Mouse (Mus musculus): Measurements from ENCODE around the gene Ankrd2. TPM values are rescaled to one million over a fixed set of nuclear protein-coding genes. Genes with fewer than 3 reads are reported as not detected.
"Not testable (repeated sequence)": the region's sequence is repeated elsewhere in the genome, so short reads cannot be mapped to it uniquely, and the experiment has no call there.

The Ankrd2 gene
- polyA plus RNA-seq, 1 experiment from 2014 or later, result not detected

DNA sequence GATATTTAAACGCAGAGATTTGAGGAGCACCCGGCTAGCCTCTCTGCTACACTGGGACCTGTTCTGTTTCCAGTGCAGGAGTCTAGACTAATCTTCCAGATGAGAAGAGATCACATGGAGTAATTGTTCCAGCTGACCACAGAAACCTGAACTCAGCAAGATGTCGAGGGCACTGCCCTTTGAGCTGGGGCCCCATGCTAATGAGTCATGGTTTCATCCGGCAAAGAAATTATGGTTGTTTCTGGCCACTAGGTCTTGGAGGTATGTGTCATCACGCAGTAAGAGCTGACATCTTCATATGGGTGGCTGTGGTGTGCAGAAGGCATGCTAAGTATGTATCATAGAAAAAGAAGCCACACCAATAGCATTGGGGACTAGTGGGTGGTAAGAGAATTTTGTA lies 44.1 kb downstream of the Ankrd2 start:
- Histone ChIP-seq H3K4me3 (no peak overlapping the region), H3K36me3 (peaks cover 10% of the 10 kb centered on the region), H3K9me3 (no peaks in the 10 kb centered on the region), H3K4me2 (no peak overlapping the region), H3K27ac (replicated peaks) (no peak overlapping the region), H3K4me1 (no peaks in the 10 kb centered on the region), H3K9ac (no peak overlapping the region), H3K27me3 (replicated peaks) (no peaks in the 10 kb centered on the region)
- ATAC-seq (ENCODE audit: extremely low read depth, insufficient number of reproducible peaks, low FRiP score, low TSS enrichment), result no peak
- WGBS, result 68% methylated on average over 5 of the region's 5 CpGs

DNA sequence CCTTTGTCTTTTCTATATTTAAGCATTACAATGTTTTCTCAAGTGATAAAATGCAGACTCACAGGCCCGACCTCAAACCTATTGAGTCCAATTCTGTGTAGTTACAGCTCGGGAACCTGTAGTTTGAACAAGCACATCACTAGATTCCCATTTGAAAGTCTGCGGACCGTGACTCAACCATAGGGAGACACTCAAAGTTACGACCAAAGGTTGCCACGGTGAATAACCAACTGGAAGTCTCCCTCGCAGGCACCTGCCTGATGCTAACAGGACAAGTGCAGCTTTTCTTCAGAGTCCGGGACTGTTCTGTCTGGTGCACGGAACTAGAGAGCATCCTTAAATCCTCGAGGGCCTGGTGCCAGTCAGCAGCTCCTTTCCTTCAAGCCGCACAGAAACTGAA lies 44.7 kb downstream of the Ankrd2 start:
- Histone ChIP-seq H3K9ac (no peak overlapping the region), H3K4me3 (no peak overlapping the region), H3K9me3 (no peaks in the 10 kb centered on the region), H3K4me2 (no peak overlapping the region), H3K27ac (replicated peaks) (no peak overlapping the region), H3K27me3 (replicated peaks) (no peaks in the 10 kb centered on the region), H3K4me1 (peaks cover 1% of the 10 kb centered on the region), H3K36me3 (peaks cover 5% of the 10 kb centered on the region; the same call in 1 of the 2 replicates)
- WGBS, result 75% methylated on average over 11 of the region's 11 CpGs
- no peak for ATAC-seq (ENCODE audit: extremely low read depth, insufficient number of reproducible peaks, low FRiP score, low TSS enrichment)

DNA sequence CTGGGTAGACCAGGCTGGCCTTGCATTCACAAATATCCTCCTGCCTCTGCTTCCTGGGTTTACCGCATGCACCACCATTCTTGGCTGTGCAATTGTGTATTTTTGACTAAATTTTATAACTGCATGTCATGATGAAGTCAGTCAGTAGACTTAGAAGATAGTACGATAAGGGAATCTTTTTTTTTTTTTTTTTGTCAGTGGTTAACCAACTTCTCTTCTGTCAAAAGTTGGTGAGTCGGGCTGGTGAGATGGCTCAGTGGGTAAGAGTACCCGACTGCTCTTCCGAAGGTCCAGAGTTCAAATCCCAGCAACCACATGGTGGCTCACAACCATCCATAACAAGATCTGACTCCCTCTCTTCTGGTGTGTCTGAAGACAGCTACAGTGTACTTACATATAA lies 45.8 kb downstream of the Ankrd2 start:
- 88% methylated on average over 5 of the region's 5 CpGs for WGBS
- not testable (repeated sequence) for H3K9ac ChIP-seq; H3K36me3 ChIP-seq; H3K9me3 ChIP-seq; H3K27ac ChIP-seq (replicated peaks); H3K4me3 ChIP-seq; H3K4me1 ChIP-seq; ATAC-seq (ENCODE audit: extremely low read depth, insufficient number of reproducible peaks, low FRiP score, low TSS enrichment); H3K4me2 ChIP-seq; H3K27me3 ChIP-seq (replicated peaks)

DNA sequence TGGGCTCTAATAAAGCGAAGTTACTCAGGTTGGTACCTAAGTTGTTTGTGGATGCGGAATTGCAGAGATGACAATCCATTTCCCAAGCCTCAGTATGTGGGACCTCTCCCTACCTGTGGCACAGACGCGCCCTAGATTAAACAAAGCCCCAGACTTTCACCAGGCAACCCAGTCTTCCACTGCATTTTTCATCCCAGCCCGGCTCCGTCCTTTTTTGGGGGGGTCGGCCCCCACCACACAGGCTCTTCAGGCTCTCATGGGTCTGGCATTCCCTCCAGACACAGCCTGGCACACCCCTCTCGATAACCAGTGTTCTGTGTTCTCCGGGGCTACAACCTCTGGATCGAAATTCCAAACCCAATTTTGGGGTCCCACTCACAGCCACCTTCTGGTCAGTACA lies 49.9 kb downstream of the Ankrd2 start:
- no peak for ATAC-seq (ENCODE audit: extremely low read depth, insufficient number of reproducible peaks, low FRiP score, low TSS enrichment)
- H3K9me3 ChIP-seq, result no peaks in the 10 kb centered on the region
- WGBS, result 11% methylated on average over 10 of the region's 10 CpGs
- no peak overlapping the region for H3K27ac ChIP-seq (replicated peaks)
- H3K4me1 ChIP-seq, result peaks cover 19% of the 10 kb centered on the region
- peak overlapping the region; percentile 89 for H3K4me2 ChIP-seq
- no peaks in the 10 kb centered on the region for H3K27me3 ChIP-seq (replicated peaks)
- peak overlapping the region; percentile 78 for H3K4me3 ChIP-seq
- peak overlapping the region; percentile 85 for H3K9ac ChIP-seq
- no peaks in the 10 kb centered on the region for H3K36me3 ChIP-seq

DNA sequence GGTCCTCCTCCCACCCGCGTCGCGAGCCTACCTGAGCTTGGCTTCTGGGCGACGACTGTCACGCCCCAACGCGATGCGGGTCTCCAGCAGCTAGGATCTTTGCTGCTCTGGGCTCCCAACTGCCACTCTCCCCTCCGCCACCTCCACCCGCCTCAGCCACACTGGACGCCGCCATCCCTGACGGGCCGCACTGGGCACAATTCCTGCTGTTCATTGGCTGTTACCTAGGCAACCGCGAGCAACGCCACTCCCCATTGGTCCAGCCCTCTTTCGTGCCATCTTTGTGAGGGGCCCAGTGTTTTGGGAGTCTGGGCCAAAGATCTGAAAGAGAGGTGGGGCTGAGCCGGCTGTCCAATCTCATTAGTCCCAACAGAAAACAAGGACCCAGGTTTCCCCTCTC lies 50.4 kb downstream of the Ankrd2 start, which contains the start of gene Morn4:
Gene Morn4 (minus strand): TSS at position 192 of the 400 bp plus-strand sequence.
- Histone ChIP-seq H3K9ac (peak within 1 kb of the TSS; percentile 85), H3K4me3 (peak within 1 kb of the TSS; percentile 78), H3K27ac (replicated peaks) (no peak within 1 kb of the TSS), H3K27me3 (replicated peaks) (no peaks in the 10 kb centered on the region), H3K36me3 (no peaks in the 10 kb centered on the region), H3K4me2 (peak within 1 kb of the TSS; percentile 89), H3K9me3 (no peaks in the 10 kb centered on the region), H3K4me1 (peaks cover 20% of the 10 kb centered on the region)
- 0% methylated on average over 21 of the region's 21 CpGs for WGBS
- no peak for ATAC-seq (ENCODE audit: extremely low read depth, insufficient number of reproducible peaks, low FRiP score, low TSS enrichment)

DNA sequence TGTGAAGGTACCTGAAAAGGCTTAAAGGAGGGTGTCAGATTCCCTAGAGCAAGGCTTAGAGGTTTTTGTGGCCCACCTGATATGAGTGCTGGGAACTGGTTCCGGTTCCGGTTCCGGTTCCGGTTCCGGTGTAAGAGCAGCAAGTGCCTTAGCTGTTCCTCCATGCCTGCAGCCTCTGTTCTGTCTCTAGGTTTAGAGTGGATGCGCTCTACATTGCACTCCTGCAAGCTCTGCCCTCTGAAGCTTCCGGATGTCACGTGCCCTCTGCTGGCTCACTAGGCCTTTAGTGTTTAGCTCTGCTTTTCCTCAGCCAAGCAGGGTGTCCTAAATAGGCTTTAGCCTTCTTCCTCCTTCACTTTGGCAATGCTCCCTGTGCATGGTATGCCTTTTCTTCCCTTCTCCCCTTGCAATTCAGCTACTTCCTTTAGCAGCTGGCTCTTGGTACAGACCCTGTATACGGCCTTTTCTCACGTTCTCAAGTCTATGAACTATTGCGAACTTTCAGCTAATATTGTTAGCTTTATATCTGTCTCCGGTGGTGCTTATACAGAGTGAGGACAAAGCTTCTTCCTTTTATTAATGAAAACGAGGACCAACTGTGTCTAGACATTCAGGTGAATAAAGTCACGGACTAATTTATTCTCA lies 53.4 kb downstream of the Ankrd2 start:
- Histone ChIP-seq H3K4me1 (peaks cover 30% of the 10 kb centered on the region), H3K9me3 (no peaks in the 10 kb centered on the region), H3K36me3 (peaks cover 12% of the 10 kb centered on the region), H3K27ac (replicated peaks) (peak overlapping the region; percentile 91), H3K9ac (peak overlapping the region; percentile 78), H3K4me3 (peak overlapping the region; percentile 96), H3K27me3 (replicated peaks) (no peaks in the 10 kb centered on the region), H3K4me2 (peak overlapping the region; percentile 79)
- no peak for ATAC-seq (ENCODE audit: extremely low read depth, insufficient number of reproducible peaks, low FRiP score, low TSS enrichment)
- WGBS, result 20% methylated on average over 14 of the region's 14 CpGs

DNA sequence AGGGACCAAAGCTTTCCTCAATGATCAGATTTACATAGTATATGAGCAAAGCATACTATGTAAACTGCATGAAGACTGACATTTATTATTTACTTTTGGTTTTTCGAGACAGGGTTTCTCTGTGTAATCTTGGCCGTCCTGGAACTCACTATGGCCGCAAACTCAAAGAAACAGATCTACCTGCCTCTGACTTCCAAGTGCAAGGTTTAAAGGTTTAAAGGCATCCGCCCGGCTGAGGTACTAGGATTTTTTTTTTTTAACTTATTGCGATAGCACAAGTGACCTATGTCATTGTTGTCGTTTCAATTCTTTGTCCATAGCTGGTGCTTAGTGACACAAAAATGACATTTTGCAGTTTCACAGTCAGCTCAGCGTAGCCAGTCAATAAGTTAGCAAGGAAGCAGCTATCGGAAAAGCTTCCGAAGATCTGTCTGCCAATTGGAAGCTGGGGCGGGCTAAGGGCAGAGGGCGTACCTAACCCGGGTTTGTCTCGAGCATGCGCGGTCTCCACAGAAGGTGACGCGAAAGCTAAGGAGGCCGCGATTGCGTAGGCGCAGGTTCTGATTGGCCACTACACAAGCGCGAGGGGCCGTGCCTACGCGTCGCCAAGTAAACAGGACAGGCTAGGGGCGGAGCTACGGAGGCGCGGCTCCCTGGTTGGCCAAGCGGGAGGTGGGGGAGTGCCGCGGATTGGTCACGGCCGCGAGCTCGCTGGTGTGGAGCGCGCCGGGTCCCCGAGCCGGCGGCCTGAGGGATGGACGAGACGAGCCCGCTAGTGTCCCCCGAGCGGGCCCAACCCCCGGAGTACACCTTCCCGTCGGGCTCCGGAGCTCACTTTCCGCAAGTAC lies 54.2 kb downstream of the Ankrd2 start, which contains the start of gene Pi4k2a:
Gene Pi4k2a (plus strand): TSS at position 723 of the 848 bp plus-strand sequence.
- peak; percentile 98 for ATAC-seq (ENCODE audit: extremely low read depth, insufficient number of reproducible peaks, low FRiP score, low TSS enrichment)
- Histone ChIP-seq H3K9me3 (no peaks in the 10 kb centered on the region), H3K9ac (peak within 1 kb of the TSS; percentile 91), H3K4me3 (peak within 1 kb of the TSS; percentile 96), H3K27me3 (replicated peaks) (no peaks in the 10 kb centered on the region), H3K4me2 (peak within 1 kb of the TSS; percentile 79), H3K36me3 (peaks cover 18% of the 10 kb centered on the region), H3K4me1 (peaks cover 30% of the 10 kb centered on the region), H3K27ac (replicated peaks) (peak within 1 kb of the TSS; percentile 91)
- WGBS, result under 1% methylated on average over 55 of the region's 55 CpGs

DNA sequence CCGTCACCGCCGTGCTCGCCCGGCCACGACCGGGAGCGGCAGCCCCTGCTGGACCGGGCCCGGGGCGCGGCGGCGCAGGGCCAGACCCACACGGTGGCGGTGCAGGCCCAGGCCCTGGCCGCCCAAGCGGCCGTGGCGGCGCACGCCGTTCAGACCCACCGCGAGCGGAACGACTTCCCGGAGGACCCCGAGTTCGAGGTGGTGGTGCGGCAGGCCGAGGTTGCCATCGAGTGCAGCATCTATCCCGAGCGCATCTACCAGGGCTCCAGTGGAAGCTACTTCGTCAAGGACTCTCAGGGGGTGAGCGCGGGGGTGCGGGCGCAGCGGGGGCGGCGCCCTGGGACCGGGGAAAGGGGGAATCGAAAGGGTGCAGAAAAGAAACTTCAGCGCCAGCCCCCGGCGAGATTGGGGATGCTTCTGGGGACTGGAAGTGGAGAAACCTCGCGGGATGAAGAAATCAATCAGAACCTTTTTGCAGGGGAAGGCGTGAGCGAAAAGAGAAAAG lies 54.9 kb downstream of the Ankrd2 start:
- WGBS, result under 1% methylated on average over 51 of the region's 52 CpGs
- peak; percentile 50 for ATAC-seq (ENCODE audit: extremely low read depth, insufficient number of reproducible peaks, low FRiP score, low TSS enrichment)
- H3K9me3 ChIP-seq, result no peaks in the 10 kb centered on the region

More for the DNA sequence above, 54.9 kb downstream of the Ankrd2 start:
- Histone ChIP-seq H3K4me3 (peak overlapping the region; percentile 96), H3K9ac (peak overlapping the region; percentile 91), H3K4me1 (peaks cover 27% of the 10 kb centered on the region), H3K27ac (replicated peaks) (peak overlapping the region; percentile 91), H3K4me2 (peak overlapping the region; percentile 73), H3K36me3 (peaks cover 22% of the 10 kb centered on the region), H3K27me3 (replicated peaks) (no peaks in the 10 kb centered on the region)

Other genes with a start within 250 kb of the Ankrd2 start
- 11.9 and 13.4 TPM in 2 replicates for gene Arhgap19, start 234.0 kb upstream of the Ankrd2 start, polyA plus RNA-seq (2015; fragmentation: Nextera tagmentation; extraction: Ambion mirVana)
- gene Frat1, start 206.0 kb upstream of the Ankrd2 start, polyA plus RNA-seq (2015; fragmentation: Nextera tagmentation; extraction: Ambion mirVana), result 2.1 and 2.2 TPM in 2 replicates
- 1.6 and 2.1 TPM in 2 replicates for gene Frat2, start 187.9 kb upstream of the Ankrd2 start, polyA plus RNA-seq (2015; fragmentation: Nextera tagmentation; extraction: Ambion mirVana)
- 10.4 and 11.8 TPM in 2 replicates for gene Rrp12, start 139.8 kb upstream of the Ankrd2 start, polyA plus RNA-seq (2015; fragmentation: Nextera tagmentation; extraction: Ambion mirVana)
- gene Pgam1, start 124.1 kb upstream of the Ankrd2 start, polyA plus RNA-seq (2015; fragmentation: Nextera tagmentation; extraction: Ambion mirVana), result 780 and 862 TPM in 2 replicates
- 46.5 and 47.1 TPM in 2 replicates for gene Exosc1, start 102.6 kb upstream of the Ankrd2 start, polyA plus RNA-seq (2015; fragmentation: Nextera tagmentation; extraction: Ambion mirVana)
- gene Zdhhc16, start 102.5 kb upstream of the Ankrd2 start, polyA plus RNA-seq (2015; fragmentation: Nextera tagmentation; extraction: Ambion mirVana), result 55.3 and 57.5 TPM in 2 replicates
- 17.2 and 22.1 TPM in 2 replicates for gene Mms19, start 54.8 kb upstream of the Ankrd2 start, polyA plus RNA-seq (2015; fragmentation: Nextera tagmentation; extraction: Ambion mirVana)
- gene Ubtd1, start 54.2 kb upstream of the Ankrd2 start, polyA plus RNA-seq (2015; fragmentation: Nextera tagmentation; extraction: Ambion mirVana), result 12.8 and 14.6 TPM in 2 replicates
- gene Hoga1, start 9.6 kb downstream of the Ankrd2 start, polyA plus RNA-seq (2015; fragmentation: Nextera tagmentation; extraction: Ambion mirVana), result 0.44 and 1.4 TPM in 2 replicates
- not detected in 2 replicates for gene 4933411K16Rik, start 16.2 kb downstream of the Ankrd2 start, polyA plus RNA-seq (2015; fragmentation: Nextera tagmentation; extraction: Ambion mirVana)
- gene Morn4, start 50.4 kb downstream of the Ankrd2 start, polyA plus RNA-seq (2015; fragmentation: Nextera tagmentation; extraction: Ambion mirVana), result 15.2 and 15.3 TPM in 2 replicates
- gene Pi4k2a, start 54.5 kb downstream of the Ankrd2 start, polyA plus RNA-seq (2015; fragmentation: Nextera tagmentation; extraction: Ambion mirVana), result 14.5 and 16.9 TPM in 2 replicates
- gene Avpi1, start 93.1 kb downstream of the Ankrd2 start, polyA plus RNA-seq (2015; fragmentation: Nextera tagmentation; extraction: Ambion mirVana), result 30.6 and 34.2 TPM in 2 replicates
- 7.4 and 7.7 TPM in 2 replicates for gene Marveld1, start 111.4 kb downstream of the Ankrd2 start, polyA plus RNA-seq (2015; fragmentation: Nextera tagmentation; extraction: Ambion mirVana)
- gene Zfyve27, start 128.0 kb downstream of the Ankrd2 start, polyA plus RNA-seq (2015; fragmentation: Nextera tagmentation; extraction: Ambion mirVana), result 20.2 and 22.2 TPM in 2 replicates
- 4.4 and 5.4 TPM in 2 replicates for gene Sfrp5, start 166.3 kb downstream of the Ankrd2 start, polyA plus RNA-seq (2015; fragmentation: Nextera tagmentation; extraction: Ambion mirVana)
- gene Golga7b, start 211.6 kb downstream of the Ankrd2 start, polyA plus RNA-seq (2015; fragmentation: Nextera tagmentation; extraction: Ambion mirVana), result 0.22 and 0.25 TPM in 2 replicates